ENCODE assay signal across 13 mouse cellular contexts in the genomic region with DNA sequence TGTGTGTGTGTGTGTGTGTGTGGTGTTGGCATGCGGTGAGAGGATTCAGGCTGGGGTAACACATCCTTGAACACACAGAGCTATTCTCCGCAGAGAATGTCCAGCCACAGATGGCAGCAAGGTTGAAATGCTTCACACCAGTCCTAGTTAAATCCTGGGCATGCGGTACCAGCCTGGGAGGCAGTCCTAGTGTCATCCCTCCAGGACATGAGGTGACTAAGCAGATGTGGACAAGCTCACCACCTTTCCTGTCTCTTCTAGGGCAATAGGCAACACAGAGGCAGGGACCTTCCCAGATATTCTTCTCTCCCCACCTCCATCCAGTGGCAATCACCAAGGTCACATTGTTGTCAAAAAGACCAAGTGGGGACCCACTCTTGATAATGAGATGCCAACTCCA.
"Had no signal": no experiment of that assay in that cellular context is flagged by ENCODE, and none has a peak within 500 bp of the region (broad histone marks: within the 10 kb centered on the region; RNA-seq: fewer than 3 reads in every experiment).

No protein-coding gene starts in this region.

- H3K4me3 ChIP-seq: kidney, embryonic 15.5 days; limb, embryonic 15.5 days; midbrain, embryonic 10.5 days had no signal

- DNase-seq: kidney, adult 2 months; kidney, postnatal 14 days; lung, embryonic 14.5 days; lung, postnatal 10 days; right cerebral cortex, adult 18-20 months; right cerebral cortex, postnatal 25 days; thymus, postnatal 4 days had no signal

- H3K27ac ChIP-seq: kidney, embryonic 15.5 days; limb, embryonic 15.5 days; macrophage; midbrain, embryonic 10.5 days had no signal

- H3K4me2 ChIP-seq: kidney, embryonic 15.5 days; limb, embryonic 15.5 days; lung, embryonic 14.5 days had no signal

- H3K36me3 ChIP-seq: kidney, embryonic 15.5 days; limb, embryonic 15.5 days; midbrain, embryonic 10.5 days had no signal

- ATAC-seq: intestine, embryonic 16.5 days; midbrain, embryonic 16.5 days had no signal

- H3K9ac ChIP-seq: kidney, embryonic 15.5 days; limb, embryonic 15.5 days; lung, embryonic 14.5 days had no signal

- H3K9me3 ChIP-seq: kidney, embryonic 15.5 days; limb, embryonic 15.5 days; midbrain, embryonic 10.5 days had no signal
